Mouse (Mus musculus): ENCODE measurements around the gene Rflna.

- TF ChIP-seq POLR2A (IDR thresholded peaks at IDR 0.05; ENCODE audit: insufficient read length, low read depth) = no peak
- no peak for TF ChIP-seq MYOD1 (IDR thresholded peaks at IDR 0.05; ENCODE audit: control insufficient read depth in 1 of 3, insufficient read length in 2 of 3, low read depth in 2 of 3)
- no peak for TF ChIP-seq CEBPB (IDR thresholded peaks at IDR 0.05; ENCODE audit: insufficient read depth, poor library complexity, severe bottlenecking)
- TF ChIP-seq POLR2AphosphoS2 (IDR thresholded peaks at IDR 0.05; ENCODE audit: insufficient read length, low read depth) = no peak
- peak; percentile 28 for TF ChIP-seq USF1 (IDR thresholded peaks at IDR 0.05; ENCODE audit: low read depth)
- no peak for TF ChIP-seq TCF3 (IDR thresholded peaks at IDR 0.05; ENCODE audit: insufficient read length, low read depth)
- TF ChIP-seq SRF (IDR thresholded peaks at IDR 0.05; ENCODE audit: control insufficient read depth, insufficient read length, low read depth) = no peak
- no peak for TF ChIP-seq MYOG (IDR thresholded peaks at IDR 0.05; ENCODE audit: control insufficient read depth in 1 of 3, insufficient read depth in 1 of 3, insufficient read length in 2 of 3, low read depth in 2 of 3)
- no peak for TF ChIP-seq MAX (IDR thresholded peaks at IDR 0.05; ENCODE audit: low read depth)
- TF ChIP-seq E2F4 (IDR thresholded peaks at IDR 0.05; ENCODE audit: insufficient read depth) = no peak
- no peak for TF ChIP-seq TCF12 (IDR thresholded peaks at IDR 0.05; ENCODE audit: insufficient read depth, poor library complexity, severe bottlenecking)
Measured at GRCm38 (mm10) chr5:125021298-125021697, 18.3 kb downstream of the Rflna start.

Measured in myocyte (in vitro differentiated cells).